Mouse (Mus musculus) gastrocnemius, postnatal 4 days (tissue): ENCODE measurements at regions not wholly inside any gene's neighbourhood (a gene's known extent, or its start where the extent isn't known, plus 50 kb on each side); places are given as distances from the start of the nearest gene placed in this dataset.
A peak's percentile ranks its signal among the peaks of the same experiment; 100 is the strongest.

Experiments used
- DNase-seq, 2 experiments: peaks; one replicate each; pipeline ENCODE4 v3.0.0; 2021 to 2022; ENCODE audit warnings: low spot score in 2 of 2, mixed read lengths in 2 of 2

GRCm38 (mm10) chr9:41328959-41329358 is 167.5 kb upstream of the Ubash3b start:
- DNase-seq, result no peak

- DNase-seq, result no peak
Observed at GRCm38 (mm10) chr9:41328480-41328879, 167.0 kb upstream of the Ubash3b start.

- DNase-seq, result no peak
Observed at GRCm38 (mm10) chr9:41328056-41328455, 166.6 kb upstream of the Ubash3b start.

- no peak for DNase-seq
Observed at GRCm38 (mm10) chr9:41327561-41327960, 166.1 kb upstream of the Ubash3b start.

- peak in 1 of 2 experiments; percentile 43 for DNase-seq
Observed at GRCm38 (mm10) chr9:41326772-41327560, 165.5 kb upstream of the Ubash3b start.

- no peak for DNase-seq
Observed at GRCm38 (mm10) chr9:41321521-41321920, 160.0 kb upstream of the Ubash3b start.

GRCm38 (mm10) chr9:41319066-41319465 is 157.6 kb upstream of the Ubash3b start:
- DNase-seq, result no peak

- DNase-seq, result no peak
Observed at GRCm38 (mm10) chr9:41306229-41306628, 144.7 kb upstream of the Ubash3b start.

GRCm38 (mm10) chr9:41303494-41303828 is 142.0 kb upstream of the Ubash3b start:
- DNase-seq, result no peak

- DNase-seq, result no peak
Observed at GRCm38 (mm10) chr9:41302809-41303493, 141.5 kb upstream of the Ubash3b start.

GRCm38 (mm10) chr9:41286145-41286468 is 124.6 kb upstream of the Ubash3b start:
- no peak for DNase-seq

- peak in 1 of 2 experiments; percentile 17 for DNase-seq
Observed at GRCm38 (mm10) chr9:41285266-41286144, 124.0 kb upstream of the Ubash3b start.

- DNase-seq, result no peak
Observed at GRCm38 (mm10) chr9:41277726-41278125, 116.2 kb upstream of the Ubash3b start.

- DNase-seq, result no peak
Observed at GRCm38 (mm10) chr9:41273839-41274271, 112.4 kb upstream of the Ubash3b start.

GRCm38 (mm10) chr9:41273171-41273781 is 111.8 kb upstream of the Ubash3b start:
- DNase-seq, result peak; percentile 28 to 49

- no peak for DNase-seq
Observed at GRCm38 (mm10) chr9:41272596-41272995, 111.1 kb upstream of the Ubash3b start.

- no peak for DNase-seq
Observed at GRCm38 (mm10) chr9:41268112-41268511, 106.6 kb upstream of the Ubash3b start.

- DNase-seq, result no peak
Observed at GRCm38 (mm10) chr9:41264485-41264884, 103.0 kb upstream of the Ubash3b start.

- no peak for DNase-seq
Observed at GRCm38 (mm10) chr9:41257244-41257643, 95.7 kb upstream of the Ubash3b start.

- DNase-seq, result no peak
Observed at GRCm38 (mm10) chr9:41242372-41242771, 80.9 kb upstream of the Ubash3b start.

GRCm38 (mm10) chr9:41239097-41239451 is 77.6 kb upstream of the Ubash3b start:
- DNase-seq, result no peak
